Mouse (Mus musculus) small intestine, adult 2 months (tissue): ENCODE measurements around the gene Cep295nl. TPM values are rescaled to one million over a fixed set of nuclear protein-coding genes. Genes with fewer than 3 reads are reported as not detected.
A peak's percentile ranks its signal among the peaks of the same experiment; 100 is the strongest.

Experiments
- H3K27ac ChIP-seq: fragments of 200-500 bp; 2 replicates; pipeline ENCODE4 v1.5.1; 2012; ENCODE audit warnings: low read depth, low read length, control low read depth, inconsistent platforms; ENCODE audit not compliant: insufficient read depth
- H3K27me3 ChIP-seq: fragments of 200-500 bp; 2 replicates; pipeline ENCODE4 v1.6.1; 2012; ENCODE audit warnings: mild to moderate bottlenecking, moderate library complexity, low read length, inconsistent platforms; ENCODE audit not compliant: control insufficient read depth, insufficient read depth
- H3K36me3 ChIP-seq: fragments of 200-500 bp; 2 replicates; pipeline ENCODE4 v1.6.1; 2012; ENCODE audit warnings: mild to moderate bottlenecking, low read length, control low read depth, inconsistent platforms; ENCODE audit not compliant: control insufficient read depth, insufficient read depth
- H3K4me1 ChIP-seq: fragments of 200-500 bp; 2 replicates; pipeline ENCODE4 v1.6.1; 2012; ENCODE audit warnings: low read length, inconsistent platforms, mixed read lengths; ENCODE audit not compliant: control insufficient read depth, insufficient read depth, insufficient read length
- H3K4me3 ChIP-seq: fragments of 200-500 bp; 2 replicates; pipeline ENCODE4 v1.5.1; 2012; ENCODE audit warnings: low read depth, mild to moderate bottlenecking, control low read depth, inconsistent platforms, low read length, moderate library complexity
- CTCF ChIP-seq: fragments of 200-500 bp; IDR thresholded peaks from 2 replicates; pipeline ENCODE4 v1.5.1; 2012; ENCODE audit warnings: low read depth, mild to moderate bottlenecking, control low read depth, inconsistent platforms, low read length, moderate library complexity, mixed read lengths; ENCODE audit not compliant: insufficient replicate concordance, insufficient read length; ENCODE audit errors: extremely low read depth
- POLR2A ChIP-seq: fragments of 200-500 bp; IDR thresholded peaks from 2 replicates; pipeline ENCODE4 v1.6.1; 2012; ENCODE audit warnings: low read depth, mild to moderate bottlenecking, control low read depth, inconsistent platforms, low read length, moderate library complexity
- WGBS: fragments of 180-500 bp; shearing (Covaris S2); methylation state at CpG from one replicate; pipeline ENCODE4 v1.1.7; 2018; 5-methylcytosine and 5-hydroxymethylcytosine counted together
- polyA plus RNA-seq: library from polyadenylated mRNA; depleted of rRNA; stranded (reverse); fragments of >200 nt; gene quantifications from 2 replicates; pipeline ENCODE4 v1.2.3, GENCODE M21; 2012

Cep295nl gene
- polyA plus RNA-seq, 1 experiment, result not detected

DNA sequence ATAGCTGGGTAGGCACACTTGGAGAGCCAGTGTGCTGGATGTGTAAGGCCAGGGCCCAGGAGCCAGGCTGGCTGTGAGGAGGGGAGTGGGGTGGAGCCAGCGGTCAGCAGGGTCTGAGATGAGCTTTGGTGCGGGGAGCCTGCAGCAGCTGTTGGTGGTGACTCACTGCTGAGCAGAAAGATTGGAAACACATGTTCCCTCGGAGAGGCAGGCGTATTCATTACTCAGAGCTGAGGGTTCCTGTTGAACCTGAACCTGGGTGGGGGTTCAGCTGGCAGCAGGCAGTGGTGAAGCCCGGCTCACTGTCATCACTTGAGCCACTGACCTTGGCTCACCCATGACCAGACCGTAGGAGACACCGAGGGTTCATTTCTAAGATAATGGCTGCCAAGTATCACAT lies 22.9 kb upstream of the Cep295nl start:
- WGBS, result 69% methylated on average over 7 of the region's 7 CpGs
- no peaks in the 10 kb centered on the region for H3K27me3 ChIP-seq
- H3K4me1 ChIP-seq, result peaks cover 13% of the 10 kb centered on the region; the same call in 1 of the 2 replicates
- H3K4me3 ChIP-seq, result no peak overlapping the region
- no peaks in the 10 kb centered on the region for H3K36me3 ChIP-seq
- peak overlapping the region; percentile 14; the same call in 1 of the 2 replicates for H3K27ac ChIP-seq
- TF ChIP-seq POLR2A (no peak), CTCF (no peak)

DNA sequence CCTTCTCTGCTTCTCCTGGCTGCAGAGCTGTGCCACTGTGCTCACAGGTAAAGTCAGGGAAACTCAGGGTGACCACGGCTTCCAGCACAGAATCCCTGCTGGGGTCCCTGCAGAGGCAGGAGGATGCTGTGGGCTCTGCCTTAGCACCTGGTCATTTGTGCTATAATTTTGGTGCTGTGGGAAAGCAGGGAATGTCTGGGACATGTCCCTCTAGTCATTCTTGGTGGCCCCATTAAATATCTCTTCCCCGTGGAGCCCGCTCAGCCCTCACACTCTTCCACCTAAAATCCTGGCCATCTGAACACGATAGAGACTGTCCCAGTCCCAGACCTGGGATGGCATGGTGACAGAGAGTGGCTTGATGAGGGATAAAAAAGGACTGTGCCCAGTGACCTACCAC lies 21.7 kb upstream of the Cep295nl start:
- Histone ChIP-seq H3K4me3 (no peak overlapping the region), H3K27me3 (no peaks in the 10 kb centered on the region), H3K4me1 (peaks cover 13% of the 10 kb centered on the region; the same call in 1 of the 2 replicates), H3K27ac (no peak overlapping the region), H3K36me3 (no peaks in the 10 kb centered on the region)
- WGBS, result 85% methylated on average over 4 of the region's 4 CpGs
- TF ChIP-seq POLR2A, result no peak
- no peak for TF ChIP-seq CTCF

DNA sequence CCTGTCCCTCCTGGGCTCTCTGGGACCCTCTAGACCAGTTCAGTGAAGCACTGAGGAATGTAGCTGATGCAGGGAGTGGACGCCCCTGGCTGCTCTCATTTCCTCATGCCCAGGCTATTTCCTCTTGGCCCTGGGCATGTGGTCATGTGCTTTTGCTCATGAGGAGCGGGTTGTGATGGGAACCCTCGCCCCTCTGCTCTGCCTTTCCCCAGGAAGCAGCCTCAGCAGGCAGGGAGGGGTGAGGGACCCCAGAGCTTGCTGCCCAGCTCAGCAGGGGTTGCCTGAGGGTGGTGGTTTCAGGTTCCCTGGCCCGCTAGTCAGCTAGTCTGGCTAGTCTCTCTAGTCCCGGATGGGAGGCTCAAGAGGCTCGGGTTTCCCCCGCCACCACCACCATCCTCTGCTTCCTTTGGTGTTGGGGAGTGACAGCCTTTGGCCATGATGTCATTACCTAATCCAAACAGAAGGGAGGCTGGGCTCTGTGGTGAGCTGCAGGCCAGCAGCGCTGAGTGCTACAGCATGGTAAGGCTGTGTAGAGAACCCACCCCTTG lies 20.7 kb upstream of the Cep295nl start:
- WGBS, result 10% methylated on average over 8 of the region's 8 CpGs
- Histone ChIP-seq H3K36me3 (no peaks in the 10 kb centered on the region), H3K27ac (peak overlapping the region; percentile 86), H3K4me1 (peaks cover 13% of the 10 kb centered on the region; the same call in 1 of the 2 replicates), H3K4me3 (no peak overlapping the region), H3K27me3 (no peaks in the 10 kb centered on the region)
- TF ChIP-seq POLR2A (no peak), CTCF (no peak)

DNA sequence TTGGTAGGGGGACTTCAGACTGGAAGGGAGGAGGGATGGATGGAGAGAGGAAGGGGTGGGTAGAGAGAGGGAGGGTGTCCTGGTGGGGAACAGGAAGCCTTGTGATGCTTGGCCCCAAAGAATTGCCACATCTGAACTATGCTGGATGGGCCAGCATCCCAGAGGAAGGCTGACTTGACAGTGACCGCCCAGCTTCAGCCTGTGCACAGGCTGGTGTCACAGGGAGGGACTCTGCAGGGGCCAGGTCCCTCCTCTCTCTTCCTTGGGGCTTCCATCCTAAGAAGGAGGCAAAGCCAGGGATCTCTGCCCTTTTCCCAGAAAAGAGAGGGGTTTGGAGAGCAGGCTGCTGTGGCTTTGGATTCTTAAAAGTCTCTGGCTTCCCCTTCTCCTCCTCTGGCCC lies 20.2 kb upstream of the Cep295nl start:
- Histone ChIP-seq H3K27me3 (no peaks in the 10 kb centered on the region), H3K27ac (0 out of 2 replicates have a peak overlapping the region, but pooled peaks have one; percentile 32), H3K4me1 (peaks cover 13% of the 10 kb centered on the region; the same call in 1 of the 2 replicates), H3K36me3 (no peaks in the 10 kb centered on the region), H3K4me3 (no peak overlapping the region)
- TF ChIP-seq CTCF (no peak), POLR2A (no peak)
- 72% methylated on average over 1 of the region's 1 CpGs for whole genome bisulfite sequencing

DNA sequence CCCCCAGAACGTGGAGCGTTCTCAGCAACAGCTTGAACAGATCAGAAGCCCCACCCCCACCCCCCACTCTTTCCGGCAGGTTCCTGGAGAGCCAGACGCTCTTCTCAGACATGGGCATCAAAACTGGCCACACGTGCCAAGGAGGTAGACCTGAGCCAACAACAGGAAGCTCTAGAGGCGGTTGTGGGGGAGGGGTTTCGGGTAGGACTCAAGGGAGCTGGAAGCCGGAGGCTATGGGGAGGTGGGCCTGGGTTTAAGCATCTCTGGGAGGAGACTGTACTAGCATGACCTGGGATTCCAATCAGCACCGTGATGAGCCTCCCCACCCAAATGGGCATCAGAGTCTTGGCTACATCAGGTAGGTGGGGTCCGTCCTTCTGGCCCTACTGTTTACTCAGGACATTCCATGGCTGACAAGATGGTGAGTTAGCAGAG lies 18.6 kb upstream of the Cep295nl start:
- Histone ChIP-seq H3K4me1 (peaks cover 13% of the 10 kb centered on the region; the same call in 1 of the 2 replicates), H3K27me3 (no peaks in the 10 kb centered on the region), H3K27ac (no peak overlapping the region), H3K4me3 (no peak overlapping the region), H3K36me3 (no peaks in the 10 kb centered on the region)
- TF ChIP-seq POLR2A (no peak), CTCF (no peak)
- 42% methylated on average over 10 of the region's 10 CpGs for whole genome bisulfite sequencing

DNA sequence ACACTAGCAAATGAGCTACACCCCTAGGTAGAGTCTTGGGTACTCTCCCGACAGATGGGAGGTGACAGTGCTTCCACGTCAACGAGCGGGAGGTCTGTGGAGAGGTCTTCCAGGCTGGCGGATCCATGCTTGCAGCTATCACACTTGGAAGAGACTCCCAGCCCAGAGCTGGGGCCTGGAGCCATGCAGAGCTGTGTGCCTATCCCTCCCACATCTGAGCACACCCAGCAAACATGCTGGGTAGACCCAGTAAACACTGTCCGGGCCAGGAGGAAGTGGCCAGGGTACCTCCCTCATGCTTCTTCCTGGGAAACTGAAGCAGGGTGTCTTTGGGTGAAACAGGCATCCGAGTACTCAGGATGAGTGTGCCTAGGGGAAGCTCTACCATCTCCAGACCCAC lies 18.2 kb upstream of the Cep295nl start:
- H3K4me3 ChIP-seq, result no peak overlapping the region
- 41% methylated on average over 7 of the region's 7 CpGs for WGBS
- H3K4me1 ChIP-seq, result peaks cover 14% of the 10 kb centered on the region
- no peaks in the 10 kb centered on the region for H3K36me3 ChIP-seq
- TF ChIP-seq CTCF (no peak), POLR2A (no peak)
- no peaks in the 10 kb centered on the region for H3K27me3 ChIP-seq
- no peak overlapping the region for H3K27ac ChIP-seq

DNA sequence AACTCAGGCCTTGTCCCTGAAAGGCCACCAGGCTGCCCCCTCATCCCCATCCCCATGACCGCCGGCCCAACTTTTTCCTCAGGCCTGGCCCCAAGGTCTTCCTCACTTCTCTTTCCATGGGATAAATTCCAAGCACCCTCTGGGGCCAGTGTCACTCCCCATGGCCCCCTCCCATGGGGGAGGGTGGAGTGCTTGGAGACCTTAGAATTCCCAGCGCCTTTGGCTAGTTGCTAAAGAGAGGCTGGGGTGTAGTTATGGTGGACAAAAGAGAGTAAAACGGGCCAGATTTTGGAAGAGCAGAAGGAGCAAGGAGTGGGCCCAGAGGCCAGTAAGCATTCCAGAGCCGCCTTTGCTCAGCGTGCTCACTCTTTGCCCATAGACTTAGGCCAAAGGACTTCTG lies 13.3 kb upstream of the Cep295nl start, which contains the start of gene Timp2:
Timp2 (minus strand) TSS at position 101 of the 400 bp plus-strand sequence.
- Histone ChIP-seq H3K4me3 (peak within 1 kb of the TSS; percentile 76), H3K27ac (peak within 1 kb of the TSS; percentile 38), H3K27me3 (peaks cover 9% of the 10 kb centered on the region; the same call in 1 of the 2 replicates), H3K36me3 (no peaks in the 10 kb centered on the region), H3K4me1 (peaks cover 5% of the 10 kb centered on the region)
- TF ChIP-seq POLR2A (no peak), CTCF (no peak)
- WGBS, result 51% methylated on average over 6 of the region's 6 CpGs
